Mouse (Mus musculus) bone marrow, adult 2 months (tissue): ENCODE measurements around the gene Ncaph. TPM values are rescaled to one million over a fixed set of nuclear protein-coding genes. Genes with fewer than 3 reads are reported as not detected.
A peak's percentile ranks its signal among the peaks of the same experiment; 100 is the strongest.

ENCODE experiments used
- H3K27ac ChIP-seq: fragments of 200-500 bp; 2 replicates; pipeline ENCODE4 v1.5.1; 2012; ENCODE audit warnings: low read depth, mild to moderate bottlenecking, control low read depth, inconsistent platforms, low read length; ENCODE audit not compliant: control insufficient read depth, poor library complexity, insufficient read depth
- H3K4me1 ChIP-seq: fragments of 200-500 bp; 2 replicates; pipeline ENCODE4 v1.6.1; 2011; ENCODE audit warnings: low read length; ENCODE audit not compliant: control insufficient read depth, insufficient read depth
- H3K4me3 ChIP-seq: fragments of 200-500 bp; replicated peaks from 2 replicates; pipeline ENCODE3; 2011; ENCODE audit warnings: mild to moderate bottlenecking, low read depth, low read length, control low read depth; ENCODE audit not compliant: control insufficient read depth
- CTCF ChIP-seq: fragments of 200-500 bp; IDR thresholded peaks from 2 replicates; pipeline ENCODE4 v1.5.1; 2011; ENCODE audit warnings: low read length, control low read depth; ENCODE audit not compliant: control insufficient read depth, insufficient read depth
- POLR2A ChIP-seq: fragments of 200-500 bp; IDR thresholded peaks from 2 replicates; pipeline ENCODE4 v1.6.1; 2011; ENCODE audit warnings: low read depth, mild to moderate bottlenecking, control low read depth, low read length, borderline replicate concordance; ENCODE audit not compliant: control insufficient read depth
- WGBS: fragments of 180-500 bp; shearing (Covaris S2); methylation state at CpG from one replicate; pipeline ENCODE4 v1.1.7; 2018; 5-methylcytosine and 5-hydroxymethylcytosine counted together
- polyA plus RNA-seq: library from polyadenylated mRNA; stranded (reverse); fragments of >200 nt; gene quantifications from 2 replicates; pipeline ENCODE4 v1.2.4, GENCODE M21; 2011; ENCODE audit warnings: low replicate concordance; ENCODE audit not compliant: missing spikeins, insufficient read depth, insufficient read length

Gene Ncaph
- polyA plus RNA-seq, 1 experiment: 36.2 TPM

GRCm38 (mm10) chr2:127077611-127078010, 56.1 kb downstream of the Ncaph start:
- 86% methylated on average over 9 of the region's 9 CpGs for WGBS
- no peak for TF ChIP-seq CTCF
- TF ChIP-seq POLR2A: no peak
- Histone ChIP-seq H3K4me1 (peaks cover 2% of the 10 kb centered on the region; the same call in 1 of the 2 replicates), H3K4me3 (no peak overlapping the region), H3K27ac (no peak overlapping the region)

GRCm38 (mm10) chr2:127074116-127074515, 59.6 kb downstream of the Ncaph start:
- TF ChIP-seq POLR2A: no peak
- no peak for TF ChIP-seq CTCF
- no peak overlapping the region for H3K27ac ChIP-seq
- no peaks in the 10 kb centered on the region; the same call in 1 of the 2 replicates for H3K4me1 ChIP-seq
- H3K4me3 ChIP-seq: no peak overlapping the region
- WGBS: 88% methylated on average over 2 of the region's 2 CpGs

- 4% methylated on average over 9 of the region's 9 CpGs for WGBS
- Histone ChIP-seq H3K27ac (peak overlapping the region; percentile 35; the same call in 1 of the 2 replicates), H3K4me3 (peak overlapping the region; percentile 64), H3K4me1 (no peaks in the 10 kb centered on the region; the same call in 1 of the 2 replicates)
- TF ChIP-seq CTCF: no peak
- TF ChIP-seq POLR2A: no peak
These were observed 62.9 kb downstream of the Ncaph start for GRCm38 (mm10) chr2:127070879-127071278.

- Histone ChIP-seq H3K27ac (peak within 1 kb of the TSS; percentile 35; the same call in 1 of the 2 replicates), H3K4me1 (no peaks in the 10 kb centered on the region; the same call in 1 of the 2 replicates), H3K4me3 (peak within 1 kb of the TSS; percentile 64)
- WGBS: under 1% methylated on average over 32 of the region's 32 CpGs
- TF ChIP-seq POLR2A: peak; percentile 85
- no peak for TF ChIP-seq CTCF
These were observed 63.3 kb downstream of the Ncaph start, which contains the start of gene Blvra for GRCm38 (mm10) chr2:127070435-127070841. Blvra (plus strand) TSS chr2:127070665.

- Histone ChIP-seq H3K4me1 (no peaks in the 10 kb centered on the region; the same call in 1 of the 2 replicates), H3K27ac (no peak overlapping the region), H3K4me3 (peak overlapping the region; percentile 43)
- WGBS: 26% methylated on average over 11 of the region's 11 CpGs
- TF ChIP-seq POLR2A (no peak), CTCF (no peak)
These were observed 63.8 kb downstream of the Ncaph start for GRCm38 (mm10) chr2:127069781-127070434.

- H3K4me1 ChIP-seq: no peaks in the 10 kb centered on the region; the same call in 1 of the 2 replicates
- WGBS: 86% methylated on average over 7 of the region's 7 CpGs
- no peak overlapping the region for H3K27ac ChIP-seq
- no peak for TF ChIP-seq CTCF
- TF ChIP-seq POLR2A: no peak
- H3K4me3 ChIP-seq: no peak overlapping the region
These were observed 64.9 kb downstream of the Ncaph start for GRCm38 (mm10) chr2:127068806-127069205.

GRCm38 (mm10) chr2:127061471-127061870, 72.3 kb downstream of the Ncaph start:
- WGBS: 86% methylated on average over 9 of the region's 9 CpGs
- TF ChIP-seq POLR2A (no peak), CTCF (no peak)

More at GRCm38 (mm10) chr2:127061471-127061870, 72.3 kb downstream of the Ncaph start:
- Histone ChIP-seq H3K4me1 (no peaks in the 10 kb centered on the region; the same call in 1 of the 2 replicates), H3K4me3 (no peak overlapping the region), H3K27ac (no peak overlapping the region)

Other genes starting within 250 kb of the Ncaph start
- gene Sppl2a, start 200.7 kb downstream of the Ncaph start, polyA plus RNA-seq: 14.0 and 17.3 TPM in 2 replicates
- 1.3 and 8.3 TPM in 2 replicates for gene Ap4e1, start 125.2 kb downstream of the Ncaph start, polyA plus RNA-seq
- 36.1 and 44.3 TPM in 2 replicates for gene Blvra, start 63.3 kb downstream of the Ncaph start, polyA plus RNA-seq
- gene Itpripl1, start 9.5 kb upstream of the Ncaph start, polyA plus RNA-seq: 5.4 and 7.6 TPM in 2 replicates
- 0.54 and 2.3 TPM in 2 replicates for gene 1810024B03Rik, start 74.3 kb upstream of the Ncaph start, polyA plus RNA-seq
- 14.3 and 29.0 TPM in 2 replicates for gene Snrnp200, start 74.4 kb upstream of the Ncaph start, polyA plus RNA-seq
- gene Ciao1, start 113.9 kb upstream of the Ncaph start, polyA plus RNA-seq: 24.9 and 26.9 TPM in 2 replicates
- gene Tmem127, start 114.0 kb upstream of the Ncaph start, polyA plus RNA-seq: 16.0 and 27.7 TPM in 2 replicates
- gene Stard7, start 136.3 kb upstream of the Ncaph start, polyA plus RNA-seq: 23.7 and 25.4 TPM in 2 replicates
- gene Dusp2, start 202.2 kb upstream of the Ncaph start, polyA plus RNA-seq: 15.1 and 23.2 TPM in 2 replicates
- gene Astl, start 204.7 kb upstream of the Ncaph start, polyA plus RNA-seq: not detected in 2 replicates
- gene Adra2b, start 229.3 kb upstream of the Ncaph start, polyA plus RNA-seq: 0.74 TPM in 1 of 2 replicates, not detected in the other